ENCODE assay signal across 16 mouse cellular contexts in the genomic region with DNA sequence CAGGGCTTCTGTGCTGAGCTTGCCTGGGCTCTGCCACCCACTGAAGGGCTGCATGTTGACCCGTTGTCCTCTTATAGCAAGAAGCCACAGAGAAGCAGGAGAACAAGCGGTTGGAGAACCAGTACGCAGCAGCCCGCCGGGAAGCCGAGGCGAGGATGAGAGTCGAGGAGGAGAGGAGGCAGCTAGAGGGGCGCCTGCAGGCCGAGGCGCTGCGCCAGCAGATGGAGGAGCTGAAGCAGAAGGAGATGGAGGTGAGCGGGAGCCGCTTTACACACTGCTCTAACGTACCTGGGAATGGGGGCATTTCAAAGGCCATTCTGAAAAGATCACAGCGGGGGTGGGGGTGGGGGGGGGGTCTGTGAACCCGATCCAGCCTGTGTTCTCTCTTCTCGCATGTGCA.
"Had no signal": no experiment of that assay in that cellular context is flagged by ENCODE, and none has a peak within 500 bp of the region (broad histone marks: within the 10 kb centered on the region; RNA-seq: fewer than 3 reads in every experiment).

No protein-coding gene starts in this region.

- H3K9me3 ChIP-seq: neural tube, embryonic 12.5 days; neural tube, embryonic 13.5 days; neural tube, embryonic 15.5 days; stomach, embryonic 15.5 days had no signal

- DNase-seq: retina, postnatal 1 day; right cerebral cortex, adult 18-20 months; right cerebral cortex, postnatal 14 days; right cerebral cortex, postnatal 25 days; right cerebral cortex, postnatal 4 days; spleen, adult 18-20 months; thymus, adult 18-20 months; thymus, adult 2 months; thymus, postnatal 14 days; thymus, postnatal 25 days; thymus, postnatal 36 days; thymus, postnatal 4 days had no signal

- H3K27me3 ChIP-seq: neural tube, embryonic 12.5 days; neural tube, embryonic 13.5 days; neural tube, embryonic 15.5 days; stomach, embryonic 15.5 days had no signal

- H3K4me1 ChIP-seq: neural tube, embryonic 12.5 days; neural tube, embryonic 13.5 days; neural tube, embryonic 15.5 days; stomach, embryonic 15.5 days had no signal

- H3K4me3 ChIP-seq: neural tube, embryonic 12.5 days; neural tube, embryonic 13.5 days; neural tube, embryonic 15.5 days; stomach, embryonic 15.5 days had no signal
